Mouse (Mus musculus) ES-Bruce4 (cell line): Measurements from ENCODE around the gene Iqschfp.

Experiments used
- CTCF ChIP-seq: IDR thresholded peaks from one replicate; pipeline ENCODE4 v1.8.1; 2011; ENCODE audit warnings: low read depth, low read length
- EP300 ChIP-seq: IDR thresholded peaks from 2 replicates; pipeline ENCODE4 v1.6.1; 2011; ENCODE audit warnings: low read depth, low read length; ENCODE audit not compliant: insufficient read depth

DNA sequence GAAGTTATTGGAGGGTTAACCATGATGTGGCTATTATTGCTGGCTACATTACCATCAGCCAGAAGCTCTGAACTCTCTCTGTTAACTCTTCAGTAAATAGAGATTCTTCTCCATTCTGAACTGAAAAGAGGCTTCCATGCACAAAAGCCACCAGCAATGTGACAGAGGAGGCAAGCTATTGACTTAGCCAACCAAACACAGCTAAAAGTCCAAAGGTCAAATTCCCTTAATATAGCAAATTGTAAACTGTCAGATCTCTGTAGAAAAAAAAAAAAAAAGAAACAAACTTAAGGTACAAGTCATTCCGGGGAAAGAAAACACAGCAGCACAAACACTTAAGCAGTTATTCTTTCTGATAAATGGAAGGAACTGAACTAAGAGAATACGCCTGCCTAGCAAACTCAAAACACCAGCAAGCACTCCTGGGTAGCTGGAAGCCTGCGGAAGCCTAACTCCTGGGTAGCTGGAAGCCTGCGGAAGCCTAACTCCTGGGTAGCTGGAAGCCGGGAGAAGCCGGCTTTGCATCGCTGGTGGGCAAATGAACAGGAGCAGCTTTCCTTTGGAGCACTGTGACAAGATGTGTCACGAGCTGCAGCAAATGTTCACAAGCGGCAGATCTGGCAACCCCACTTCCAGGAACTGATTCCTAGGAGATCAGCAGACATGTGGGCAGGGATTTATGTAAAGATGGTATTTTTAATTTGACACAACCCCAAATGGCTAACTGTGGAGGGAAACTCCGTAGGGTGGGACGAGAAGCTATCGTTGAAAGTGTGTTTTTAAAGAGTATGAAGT is 701.2 kb downstream of the Iqschfp start:
- TF ChIP-seq CTCF (no peak), EP300 (no peak)
